Mouse (Mus musculus) embryonic stem cell, embryonic (primary cell): ENCODE measurements at regions not wholly inside any gene's neighbourhood (a gene's known extent, or its start where the extent isn't known, plus 50 kb on each side); places are given as distances from the start of the nearest gene placed in this dataset.

Source experiments
- CTCF ChIA-PET, 4 experiments: fragments of 300-600 bp in 2 of 4; fragments of 350-600 bp in 2 of 4; sonication (Branson Sonifier 250); formaldehyde crosslinking; loops; one replicate each; lab custom pipeline; 2022; ENCODE audit warnings: inconsistent platforms in 2 of 4; lab: Charles Lee
- POLR2A ChIA-PET, 4 experiments: fragments of 300-600 bp in 2 of 4; fragments of 350-600 bp in 2 of 4; sonication (Branson Sonifier 250); formaldehyde crosslinking; loops; one replicate each; lab custom pipeline; 2022; ENCODE audit warnings: antibody characterized with exemption in 4 of 4, inconsistent platforms in 1 of 4; lab: Charles Lee

- ChIA-PET CTCF (no interaction called here), POLR2A (no interaction called here)
These were observed 480.9 kb downstream of the Ajap1 start for GRCm38 (mm10) chr4:153001761-153002160.

GRCm38 (mm10) chr4:152999526-152999925 lies 483.1 kb downstream of the Ajap1 start:
- ChIA-PET CTCF (no interaction called here), POLR2A (no interaction called here)

GRCm38 (mm10) chr4:152997251-152997650 lies 485.4 kb downstream of the Ajap1 start:
- ChIA-PET POLR2A (no interaction called here), CTCF (no interaction called here)

- POLR2A ChIA-PET: interaction anchor here in 1 of 4 experiments (0.8 kb wide), 1 partner anchor 943 kb away, joined by 3 read pairs; no protein-coding TSS in a partner anchor
These were observed 486.0 kb downstream of the Ajap1 start for GRCm38 (mm10) chr4:152996641-152997040.

DNA sequence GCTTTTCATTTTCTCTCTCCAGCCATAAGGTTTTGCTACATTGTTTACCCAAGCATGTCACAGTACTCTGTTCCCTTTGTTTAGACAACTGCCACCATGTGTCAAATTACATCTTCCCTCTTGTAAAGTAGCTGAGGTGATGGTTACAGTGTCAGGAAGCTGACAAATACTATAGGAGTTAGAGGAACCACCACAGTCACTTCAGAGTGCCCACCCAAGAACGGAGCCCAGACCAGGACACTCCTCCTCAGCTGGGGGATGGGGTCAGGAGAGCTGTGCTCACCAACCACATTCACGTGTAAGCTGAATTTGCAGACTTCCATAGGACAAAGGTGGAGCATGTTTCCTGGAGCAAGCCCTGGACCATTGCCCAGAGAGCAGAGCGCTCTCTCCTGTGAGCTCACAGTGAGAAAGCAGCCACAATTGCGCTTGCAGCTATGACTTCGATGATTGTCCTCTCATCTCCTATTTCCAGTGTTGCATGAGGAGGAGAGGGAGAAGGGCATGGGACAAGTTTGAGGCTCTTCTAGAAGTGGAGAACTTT lies 487.5 kb downstream of the Ajap1 start:
- CTCF ChIA-PET: interaction anchor here in 1 of 4 experiments (0.6 to 0.7 kb wide), 2 partner anchors 230 to 485 kb away, joined by 4 to 5 read pairs; no protein-coding TSS in a partner anchor
- POLR2A ChIA-PET: interaction anchor here in 2 of 4 experiments (1.0 to 1.7 kb wide), 3 partner anchors 16 to 82 kb away, joined by 3 read pairs; no protein-coding TSS in a partner anchor

More at GRCm38 (mm10) chr4:152996641-152997040, 486.0 kb downstream of the Ajap1 start:
- CTCF ChIA-PET: no interaction called here

DNA sequence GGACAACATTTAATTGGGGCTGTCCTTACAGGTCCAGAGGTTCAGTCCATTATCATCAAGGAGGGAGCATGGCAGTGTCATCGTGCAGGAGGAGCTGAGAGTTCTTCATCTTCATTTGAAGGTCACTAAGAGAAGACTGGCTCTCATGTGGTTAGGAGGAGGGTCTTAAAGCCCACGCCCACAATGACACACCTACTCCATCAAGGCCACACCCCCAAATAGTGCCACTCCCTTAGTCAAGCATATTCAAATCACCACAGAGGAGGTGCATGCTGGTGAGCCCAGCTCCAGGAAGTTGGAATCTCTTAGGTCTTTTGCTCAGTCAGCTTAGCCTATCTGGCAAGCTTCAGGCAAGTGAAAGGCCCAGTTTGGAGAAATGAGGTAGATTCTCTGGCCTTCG lies 488.4 kb downstream of the Ajap1 start:
- POLR2A ChIA-PET: interaction anchor here in 2 of 4 experiments (0.6 to 1.7 kb wide), 4 partner anchors 16 to 423 kb away, joined by 3 to 4 read pairs (median 3); no protein-coding TSS in a partner anchor
- CTCF ChIA-PET: no interaction called here

DNA sequence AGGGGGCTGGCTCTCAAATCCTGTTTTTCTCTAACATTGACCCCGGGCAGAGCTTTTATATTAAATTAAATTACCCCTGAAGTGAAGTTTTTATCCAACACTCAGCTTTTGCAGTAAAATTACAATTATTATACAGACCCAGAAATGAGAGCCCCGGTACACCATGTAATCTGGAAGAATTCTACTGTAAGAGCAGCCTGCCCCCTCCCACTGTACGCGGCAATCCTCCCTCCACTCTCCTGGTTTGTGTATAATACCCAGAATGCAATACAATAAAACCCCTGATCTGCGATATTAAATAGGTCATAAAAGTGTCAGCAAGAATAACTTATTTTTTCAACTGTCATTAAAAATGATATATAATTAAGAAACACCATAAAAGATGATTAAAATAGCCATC lies 492.3 kb downstream of the Ajap1 start:
- ChIA-PET POLR2A (no interaction called here), CTCF (no interaction called here)

- POLR2A ChIA-PET: no interaction called here
- CTCF ChIA-PET: no interaction called here
These were observed 494.9 kb downstream of the Ajap1 start for GRCm38 (mm10) chr4:152987726-152988125.

DNA sequence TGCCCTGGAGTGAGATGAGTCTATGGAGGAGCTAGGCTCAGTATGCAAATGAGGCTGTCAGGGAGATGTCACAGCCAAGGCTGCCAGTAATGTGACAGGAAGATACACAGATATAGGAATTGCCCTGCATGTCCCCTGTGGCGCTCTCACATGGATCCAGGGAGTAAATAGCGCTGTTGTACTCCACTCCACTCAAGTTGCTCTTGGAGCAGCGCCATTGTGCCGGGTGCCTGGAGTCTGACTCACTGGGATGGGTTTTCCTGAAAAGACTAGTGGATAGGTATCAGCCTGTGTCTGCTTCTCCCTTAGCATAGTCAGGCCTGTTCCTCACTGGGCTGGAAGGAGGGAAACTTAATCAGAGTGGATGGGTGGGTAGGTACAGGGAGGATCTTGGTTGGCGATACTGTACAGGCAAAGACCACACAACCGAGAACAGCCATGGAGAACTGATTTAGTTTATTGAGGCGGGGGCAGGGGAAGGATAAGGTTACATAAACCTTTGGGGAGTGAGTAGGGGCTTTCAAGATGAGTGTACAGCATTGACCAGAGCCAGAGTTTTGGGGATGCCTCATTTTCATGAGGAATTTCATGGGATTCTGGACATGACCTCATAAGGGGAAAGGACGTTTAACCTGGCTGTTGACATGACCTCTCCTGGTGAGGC lies 497.5 kb upstream of the Kcnab2 start:
- ChIA-PET CTCF (no interaction called here), POLR2A (no interaction called here)

DNA sequence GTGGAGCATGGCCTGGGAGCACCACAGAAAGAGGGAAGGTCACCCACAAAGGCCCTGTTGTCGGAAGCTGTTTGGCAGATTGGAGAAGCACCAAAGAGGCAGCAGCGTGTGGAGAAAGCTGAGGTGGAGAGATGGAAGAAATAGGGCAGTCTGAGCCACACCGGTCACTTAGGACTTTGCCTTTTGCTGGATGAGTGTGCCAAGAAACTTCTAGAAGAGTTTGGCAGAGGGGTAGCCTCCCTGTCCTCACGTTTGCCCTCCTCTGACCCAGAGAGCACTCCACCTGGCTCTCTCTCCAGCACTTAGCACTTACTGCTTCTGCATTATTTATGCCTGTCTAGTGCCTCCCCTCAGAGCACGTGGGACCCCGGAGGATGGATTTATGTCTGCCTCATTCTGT lies 485.3 kb upstream of the Kcnab2 start:
- CTCF ChIA-PET: no interaction called here

DNA sequence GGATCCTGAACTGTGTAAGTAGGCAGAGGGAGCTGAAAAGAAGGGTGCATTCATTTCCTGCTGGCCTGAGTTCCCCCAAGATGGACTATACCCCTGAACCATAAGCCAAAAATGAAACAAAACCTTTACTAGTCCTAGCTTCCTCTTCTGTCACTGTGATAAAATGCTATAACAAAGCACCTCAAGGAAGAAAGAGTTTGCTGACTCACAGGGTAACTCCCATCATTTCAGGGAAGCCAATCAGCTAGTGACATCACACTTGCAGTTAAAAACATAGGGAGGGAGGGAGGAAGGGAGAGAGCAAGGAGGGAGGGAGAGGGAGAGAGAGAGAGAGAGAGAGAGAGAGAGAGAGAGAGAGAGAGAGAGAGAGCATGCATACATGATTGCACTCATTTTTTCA lies 484.5 kb upstream of the Kcnab2 start:
- POLR2A ChIA-PET: no interaction called here

More for the DNA sequence above, 485.3 kb upstream of the Kcnab2 start:
- POLR2A ChIA-PET: no interaction called here

DNA sequence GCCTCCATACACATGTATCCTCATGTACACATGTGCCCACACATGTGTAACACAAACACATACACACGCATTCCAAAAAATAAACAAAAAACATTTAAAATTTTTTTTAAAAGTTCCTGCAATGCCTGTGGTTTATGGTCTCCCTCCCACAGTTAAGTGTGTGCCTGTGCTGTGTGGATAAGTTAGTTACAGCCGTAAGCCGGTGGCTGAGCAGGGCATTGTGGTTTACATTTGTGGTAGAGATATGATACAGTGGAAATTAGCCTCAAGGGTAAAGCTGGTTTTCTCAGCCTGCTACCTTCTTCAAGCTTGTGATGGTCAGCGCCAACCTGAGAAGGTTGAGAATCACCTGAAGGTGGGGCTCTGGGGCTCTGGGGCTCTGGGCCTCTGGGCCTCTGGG lies 484.0 kb upstream of the Kcnab2 start:
- ChIA-PET POLR2A (no interaction called here), CTCF (no interaction called here)

More for the DNA sequence above, 484.5 kb upstream of the Kcnab2 start:
- CTCF ChIA-PET: no interaction called here

- POLR2A ChIA-PET: interaction anchor here in 1 of 4 experiments (0.6 kb wide), 1 partner anchor 1089 kb away, joined by 4 read pairs; no protein-coding TSS in a partner anchor
- CTCF ChIA-PET: no interaction called here
These were observed 482.1 kb upstream of the Kcnab2 start for GRCm38 (mm10) chr4:152959627-152960230.

GRCm38 (mm10) chr4:152953237-152953974 lies 475.7 kb upstream of the Kcnab2 start:
- POLR2A ChIA-PET: interaction anchor here in 1 of 4 experiments (1.2 kb wide), 1 partner anchor 15 kb away, joined by 3 read pairs; no protein-coding TSS in a partner anchor

DNA sequence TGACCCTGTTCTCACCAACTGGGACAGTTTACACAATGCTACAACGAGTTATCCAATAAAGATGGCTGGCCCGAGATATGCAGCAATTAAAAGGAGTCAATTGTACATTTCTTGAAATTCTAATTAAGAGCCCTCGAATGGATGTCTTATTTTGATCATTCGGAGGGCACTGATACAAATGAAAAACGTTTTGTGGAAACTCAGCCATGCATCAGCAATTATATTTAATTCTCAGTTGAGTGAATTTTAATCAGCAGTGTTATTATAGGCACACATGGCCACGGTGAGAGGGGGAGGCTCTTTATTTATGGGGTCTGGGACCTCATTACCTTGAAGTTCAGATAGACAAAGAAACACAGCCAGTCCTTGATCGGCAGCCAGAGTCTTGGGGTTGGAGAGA lies 471.3 kb upstream of the Kcnab2 start:
- POLR2A ChIA-PET: no interaction called here
- CTCF ChIA-PET: no interaction called here

More at GRCm38 (mm10) chr4:152953237-152953974, 475.7 kb upstream of the Kcnab2 start:
- CTCF ChIA-PET: no interaction called here

DNA sequence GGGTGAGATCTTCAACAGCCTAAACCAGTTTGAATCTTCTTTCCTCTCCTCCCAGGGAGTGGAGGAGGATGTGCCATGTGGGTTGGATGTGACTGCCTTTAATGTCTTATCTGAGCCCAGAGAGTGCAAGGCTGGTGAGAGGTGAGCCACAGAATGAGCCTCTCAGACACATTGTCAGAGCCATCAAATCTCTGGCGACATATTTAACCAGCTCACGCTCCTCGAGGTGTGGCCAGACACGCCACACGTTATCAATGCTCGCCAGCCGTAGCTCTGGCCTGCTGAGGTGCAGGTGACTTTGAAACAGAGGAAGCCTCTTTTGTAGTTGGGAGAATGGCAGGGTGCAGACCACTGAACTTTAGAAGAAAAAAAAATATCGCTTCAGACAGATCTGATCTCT lies 463.5 kb upstream of the Kcnab2 start:
- CTCF ChIA-PET: no interaction called here
- POLR2A ChIA-PET: no interaction called here

DNA sequence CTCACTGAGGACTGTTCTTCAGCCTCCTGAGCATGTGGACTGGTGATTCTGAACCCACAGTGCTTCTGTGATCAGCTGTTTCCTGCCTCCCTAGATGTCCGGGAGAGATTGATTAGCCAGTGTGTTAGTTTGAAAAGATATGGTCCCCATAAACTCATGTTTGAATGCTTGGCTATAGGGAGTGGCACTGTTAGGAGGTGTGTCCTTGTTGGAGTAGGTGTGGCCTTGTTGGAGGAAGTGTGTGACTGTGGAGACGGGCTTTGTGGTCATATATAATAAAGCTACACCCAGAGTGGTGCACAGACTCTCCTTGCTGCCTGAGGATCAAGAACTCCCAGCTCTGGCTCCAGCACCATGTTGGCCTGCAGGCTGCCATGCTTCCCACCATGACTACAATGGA lies 458.9 kb upstream of the Kcnab2 start:
- ChIA-PET CTCF (interaction anchor here in 1 of 4 experiments (0.5 kb wide), 1 partner anchor 165 kb away, joined by 3 read pairs; no protein-coding TSS in a partner anchor), POLR2A (interaction anchor here in 1 of 4 experiments (0.5 kb wide), 1 partner anchor 21 kb away, joined by 4 read pairs; no protein-coding TSS in a partner anchor)

- ChIA-PET POLR2A (no interaction called here), CTCF (no interaction called here)
These were observed 457.8 kb upstream of the Kcnab2 start for GRCm38 (mm10) chr4:152935484-152935883.

DNA sequence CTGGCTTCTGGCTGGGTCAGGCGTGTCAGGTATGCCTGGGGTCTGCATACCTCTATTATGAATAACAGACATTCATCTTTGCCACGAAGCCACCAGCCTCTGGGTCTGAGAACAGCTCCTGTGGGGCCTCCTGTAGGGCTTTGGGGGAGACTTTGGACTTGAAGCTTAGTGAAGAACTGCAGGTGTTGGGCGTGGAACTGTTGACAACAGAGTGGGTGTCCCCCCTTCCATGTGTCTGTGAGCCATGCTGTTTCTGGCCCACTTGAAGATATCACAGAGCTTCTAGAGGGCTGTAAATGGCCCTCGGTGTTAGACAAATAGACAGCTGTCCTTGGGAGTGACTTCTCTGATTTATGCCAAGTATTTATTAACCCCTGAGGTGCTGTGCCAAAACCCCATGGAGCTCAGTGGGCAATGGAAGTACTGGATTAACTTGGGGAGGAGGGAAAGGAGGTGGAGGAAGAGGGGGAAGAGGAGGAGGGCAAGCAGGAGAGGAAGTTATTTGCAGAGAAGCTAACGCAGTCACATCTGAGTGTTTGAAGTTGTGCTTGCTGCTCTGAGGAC lies 450.8 kb upstream of the Kcnab2 start:
- CTCF ChIA-PET: interaction anchor here in 1 of 4 experiments (0.5 kb wide), 1 partner anchor 117 kb away, joined by 4 read pairs; no protein-coding TSS in a partner anchor
- POLR2A ChIA-PET: interaction anchor here in 1 of 4 experiments (0.6 kb wide), 1 partner anchor 20 kb away, joined by 3 read pairs; no protein-coding TSS in a partner anchor
